Mouse (Mus musculus): ENCODE measurements around the gene Taar4.

The Taar4 gene

DNA sequence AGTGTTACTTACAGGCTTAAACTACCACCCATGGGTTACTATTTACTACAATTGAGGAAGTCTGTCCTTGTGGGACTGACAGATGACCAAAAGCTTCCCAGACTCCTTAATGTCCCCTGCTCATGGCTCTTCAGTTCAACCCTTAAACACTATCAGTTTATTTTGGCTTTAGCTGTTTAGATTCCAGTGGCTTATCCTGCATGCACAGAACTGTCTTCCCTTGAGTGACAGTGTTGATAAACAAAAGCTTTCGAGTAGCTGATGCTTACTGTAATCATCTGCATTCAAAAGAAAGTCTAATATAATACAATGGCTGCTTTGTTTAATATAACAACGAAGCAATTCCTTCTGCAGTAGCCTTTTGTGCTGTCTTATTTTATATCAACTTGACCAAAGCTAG lies 46.7 kb downstream of the Taar4 start:
- DNase-seq (ENCODE audit: low spot score in 2 of 2), result no peak

DNA sequence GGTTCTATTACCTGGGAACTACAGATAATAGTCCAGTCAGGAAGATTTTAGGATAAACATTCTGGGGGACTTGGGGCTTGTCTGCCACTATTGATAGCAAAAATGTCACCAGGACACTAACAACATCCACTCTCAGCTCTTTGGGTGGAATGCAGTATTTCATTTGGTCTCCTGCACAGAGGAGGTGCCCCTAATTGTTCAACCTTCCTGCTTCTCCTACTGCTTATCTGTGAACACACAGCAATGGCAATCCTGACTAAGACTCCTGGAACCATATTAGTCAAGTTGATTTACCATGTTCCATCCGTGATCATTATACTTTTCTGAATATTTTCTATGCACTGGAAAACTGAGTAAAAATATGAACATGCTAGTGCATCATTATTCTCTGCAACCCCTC lies 47.8 kb downstream of the Taar4 start:
- no peak for DNase-seq (ENCODE audit: low spot score in 2 of 2)
